Mouse (Mus musculus) activated CD4-positive, CD25-positive, alpha-beta regulatory T cell, adult 4 months (primary cell): ENCODE results near the gene Gm3371. TPM values are rescaled to one million over a fixed set of nuclear protein-coding genes. Genes with fewer than 3 reads are reported as not detected.
"Not testable (repeated sequence)": the region's sequence is repeated elsewhere in the genome, so short reads cannot be mapped to it uniquely, and the experiment has no call there.

ENCODE experiments used
- ATAC-seq: one replicate; pipeline ENCODE4 v1.8.0; 2017
- polyA plus RNA-seq, 2 experiments: library from polyadenylated mRNA; unstranded; fragments of 100-300 nt; shearing (Covaris generic); gene quantifications; one replicate each; pipeline ENCODE4 v1.2.1; 2017

Gene Gm3371
- polyA plus RNA-seq = not detected

- ATAC-seq = not testable (repeated sequence)
These were observed at the start of gene Gm3371 for GRCm38 (mm10) chr14:44410588-44410987. Gene Gm3371, minus strand, starts transcription at chr14:44410688.

GRCm38 (mm10) chr14:44433335-44433734 is 22.8 kb upstream of the Gm3371 start, which contains the start of gene Gm8232:
Gene Gm8232, plus strand, starts transcription at chr14:44433635.
- ATAC-seq = not testable (repeated sequence)

GRCm38 (mm10) chr14:44384233-44384632 is 26.3 kb downstream of the Gm3371 start:
- not testable (repeated sequence) for ATAC-seq

GRCm38 (mm10) chr14:44365057-44365456 is 45.4 kb downstream of the Gm3371 start, which contains the start of gene Gm8229:
Gene Gm8229, plus strand, starts transcription at chr14:44365357.
- ATAC-seq = not testable (repeated sequence)

GRCm38 (mm10) chr14:44362301-44362700 is 48.2 kb downstream of the Gm3371 start:
- ATAC-seq = not testable (repeated sequence)

GRCm38 (mm10) chr14:44361416-44361815 is 49.1 kb downstream of the Gm3371 start:
- not testable (repeated sequence) for ATAC-seq

Other genes with a start within 250 kb of the Gm3371 start
- not detected for gene Gm8212, start 213.0 kb downstream of the Gm3371 start, polyA plus RNA-seq
- not detected for gene 4930503E14Rik, start 197.4 kb downstream of the Gm3371 start, polyA plus RNA-seq
- gene Gm8220, start 125.1 kb downstream of the Gm3371 start, polyA plus RNA-seq = not detected
- gene Gm5930, start 72.1 kb downstream of the Gm3371 start, polyA plus RNA-seq = not detected
- gene Gm8229, start 45.3 kb downstream of the Gm3371 start, polyA plus RNA-seq = not detected
- gene Gm8232, start 22.9 kb upstream of the Gm3371 start, polyA plus RNA-seq = not detected
- gene BC061237, start 81.8 kb upstream of the Gm3371 start, polyA plus RNA-seq = not detected
- not detected for gene Gm17093, start 107.6 kb upstream of the Gm3371 start, polyA plus RNA-seq
- not detected for gene Gm8247, start 172.5 kb upstream of the Gm3371 start, polyA plus RNA-seq
- not detected for gene Gm5624, start 217.2 kb upstream of the Gm3371 start, polyA plus RNA-seq